Mouse (Mus musculus): ENCODE results near the gene Slc6a11. TPM values are rescaled to one million over a fixed set of nuclear protein-coding genes. Genes with fewer than 3 reads are reported as not detected.

The Slc6a11 gene
- total RNA-seq, 2 experiments from 2014 or later: not detected

DNA sequence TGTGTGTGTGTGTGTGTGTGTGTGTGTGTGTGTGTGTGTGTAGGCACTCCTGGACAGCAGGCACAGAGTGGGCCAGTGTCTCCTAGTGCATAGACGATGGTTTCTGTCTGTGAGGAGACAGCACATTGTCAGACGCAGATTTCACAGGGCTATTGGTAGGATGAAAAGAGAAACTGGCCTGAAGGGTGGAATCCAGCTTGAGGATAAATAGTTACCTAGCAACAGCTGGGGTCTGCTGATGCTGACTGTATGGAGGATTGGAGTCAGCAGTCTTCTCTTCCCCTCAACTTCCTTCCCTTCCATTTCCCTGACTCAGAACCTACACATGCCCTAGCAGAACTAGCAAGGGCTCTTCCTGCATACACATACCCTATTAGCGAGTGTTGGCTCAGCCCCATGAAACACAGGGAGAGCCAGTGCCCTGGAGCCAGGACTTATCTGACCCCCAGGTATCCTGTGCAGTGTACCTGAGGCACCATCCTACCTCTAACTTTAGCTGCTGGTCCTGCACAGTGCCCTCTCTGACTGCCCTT is 127.7 kb downstream of the Slc6a11 start:
- ATAC-seq (replicated peaks; ENCODE audit: low FRiP score, poor library complexity, severe bottlenecking): no peak

DNA sequence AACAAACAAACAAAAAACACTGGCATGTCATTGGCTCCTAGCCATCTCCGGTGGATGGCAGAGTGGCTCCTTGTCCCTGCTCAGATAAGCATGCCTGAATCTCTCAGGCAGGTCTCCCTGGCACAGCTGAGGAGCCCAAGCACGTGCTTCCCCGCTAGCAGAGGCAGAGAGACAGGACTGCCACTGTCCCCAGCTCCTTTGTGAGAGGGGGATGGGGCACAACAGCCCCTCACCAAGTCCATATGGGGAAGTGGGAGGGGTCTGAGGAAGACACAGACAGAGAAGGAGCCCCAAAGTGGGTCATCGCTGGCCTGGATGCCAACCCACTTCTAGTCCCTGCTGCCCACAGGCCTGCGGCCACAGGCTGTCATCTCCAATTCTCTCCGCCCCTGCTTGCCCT is 130.6 kb downstream of the Slc6a11 start:
- no peak for ATAC-seq (replicated peaks; ENCODE audit: low FRiP score, poor library complexity, severe bottlenecking)

DNA sequence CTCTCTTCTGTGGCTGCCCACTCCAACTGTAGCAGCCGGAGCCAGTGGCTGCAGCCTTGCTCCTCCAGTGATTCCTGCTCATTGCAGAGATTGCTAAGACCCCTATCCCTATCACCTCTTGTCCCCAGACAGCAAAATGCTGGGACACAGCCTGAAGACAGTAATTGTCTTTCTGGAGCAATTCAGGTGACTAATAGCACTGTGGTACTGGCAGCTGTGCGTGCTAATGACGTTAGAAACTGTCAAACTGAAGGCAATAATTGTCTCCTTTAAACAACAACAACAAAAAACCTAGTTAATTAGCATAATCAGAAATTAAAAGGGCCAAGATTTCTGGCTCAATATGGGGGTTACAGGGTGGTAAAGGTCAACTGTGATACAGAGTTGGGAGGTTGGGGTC is 133.0 kb downstream of the Slc6a11 start:
- no peak for ATAC-seq (replicated peaks; ENCODE audit: low FRiP score, poor library complexity, severe bottlenecking)

DNA sequence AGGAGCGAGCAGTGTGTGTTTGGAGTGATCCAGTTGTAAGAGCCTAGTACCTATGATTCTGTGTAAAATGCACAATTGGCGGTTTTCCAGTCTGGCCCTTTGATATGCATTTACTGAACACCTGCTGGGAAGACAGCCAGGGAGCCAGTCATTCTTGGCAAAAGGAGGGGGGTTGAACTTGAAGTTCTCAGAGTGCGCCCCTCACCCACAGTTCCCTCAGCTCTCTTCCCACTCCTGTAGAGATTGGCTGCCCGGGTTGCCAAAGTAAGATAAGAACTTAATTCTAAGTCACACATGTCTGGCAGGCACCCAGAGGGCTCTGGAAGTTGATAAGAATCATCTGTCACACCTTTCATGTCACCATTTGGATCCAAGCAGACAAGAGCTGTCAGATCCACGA is 133.4 kb downstream of the Slc6a11 start:
- ATAC-seq (replicated peaks; ENCODE audit: low FRiP score, poor library complexity, severe bottlenecking): no peak

DNA sequence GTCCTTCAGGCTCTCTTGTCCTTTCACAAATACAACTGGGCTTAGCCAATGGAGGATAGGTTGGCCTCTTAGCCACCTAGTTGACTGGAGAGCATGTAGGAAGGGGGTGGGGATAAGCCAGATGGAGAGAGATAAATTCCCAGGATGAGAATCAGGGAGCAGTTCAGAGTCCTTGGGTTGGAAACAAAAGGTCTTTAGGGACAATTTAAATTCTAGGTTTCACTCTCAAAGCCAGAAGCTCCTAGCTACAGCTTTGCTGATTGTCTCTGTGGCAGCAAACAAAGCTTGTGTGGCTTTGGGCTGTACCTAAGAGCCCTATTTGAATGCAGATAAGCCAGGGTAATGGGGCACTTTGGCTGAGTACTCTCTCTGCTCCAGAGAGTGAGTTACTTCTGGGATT is 135.2 kb downstream of the Slc6a11 start:
- no peak for ATAC-seq (replicated peaks; ENCODE audit: low FRiP score, poor library complexity, severe bottlenecking)

DNA sequence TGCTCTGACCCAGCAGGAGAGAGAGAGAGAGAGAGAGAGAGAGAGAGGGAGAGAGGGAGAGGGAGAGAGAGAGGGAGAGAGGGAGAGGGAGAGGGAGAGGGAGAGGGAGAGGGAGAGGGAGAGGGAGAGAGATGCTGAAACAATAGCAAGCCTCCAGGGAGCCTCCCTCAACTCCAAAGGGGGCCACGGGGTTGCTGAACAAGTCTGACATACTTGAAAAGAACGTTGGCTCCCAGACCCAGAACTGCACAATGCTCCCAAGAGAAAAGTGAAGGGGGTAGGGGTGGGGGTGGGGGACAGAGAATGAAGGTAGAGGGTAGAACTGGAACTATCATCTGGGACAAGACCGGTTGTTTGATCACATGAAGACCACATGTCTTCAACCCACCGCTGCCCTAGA is 136.9 kb downstream of the Slc6a11 start:
- ATAC-seq (replicated peaks; ENCODE audit: low FRiP score, poor library complexity, severe bottlenecking): no peak

DNA sequence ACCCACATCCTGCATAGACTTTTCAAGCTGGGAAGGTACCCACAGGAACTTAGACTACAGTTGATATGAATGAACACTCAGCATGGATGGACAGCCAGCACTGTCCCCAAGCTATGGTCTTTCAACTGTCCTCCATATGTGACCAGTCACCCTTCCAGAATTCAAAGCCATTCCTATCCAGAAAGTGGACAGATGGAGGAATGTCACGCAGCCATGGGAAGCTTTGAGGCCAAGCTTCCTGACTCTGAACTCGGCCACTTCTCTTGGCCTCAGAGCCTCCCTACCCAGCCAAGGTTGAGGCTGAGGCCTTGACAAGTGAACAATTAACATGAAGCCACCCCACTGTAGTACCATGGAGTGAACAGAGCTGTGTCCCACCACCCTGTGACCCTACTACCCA is 138.5 kb downstream of the Slc6a11 start:
- no peak for ATAC-seq (replicated peaks; ENCODE audit: low FRiP score, poor library complexity, severe bottlenecking)

DNA sequence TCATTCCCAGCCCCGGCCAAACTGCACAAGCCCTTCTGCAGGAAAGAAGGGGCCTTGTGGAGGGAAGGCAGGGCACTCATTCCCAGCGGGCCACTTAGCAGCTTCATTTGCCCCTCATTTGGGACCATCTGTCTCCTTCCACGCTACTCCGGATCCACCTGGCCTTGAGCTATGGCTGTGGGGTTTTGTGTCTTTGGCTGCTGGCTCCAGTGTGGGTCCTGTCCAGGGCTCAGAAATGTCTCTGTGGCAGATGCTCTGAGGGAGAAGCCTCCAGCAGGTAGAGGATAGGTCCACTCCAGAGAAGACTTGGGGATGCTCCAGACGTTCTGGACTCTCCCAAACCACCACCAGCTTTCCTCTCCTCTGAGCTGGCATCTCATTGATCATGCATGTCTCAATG is 139.8 kb downstream of the Slc6a11 start:
- no peak for ATAC-seq (replicated peaks; ENCODE audit: low FRiP score, poor library complexity, severe bottlenecking)

DNA sequence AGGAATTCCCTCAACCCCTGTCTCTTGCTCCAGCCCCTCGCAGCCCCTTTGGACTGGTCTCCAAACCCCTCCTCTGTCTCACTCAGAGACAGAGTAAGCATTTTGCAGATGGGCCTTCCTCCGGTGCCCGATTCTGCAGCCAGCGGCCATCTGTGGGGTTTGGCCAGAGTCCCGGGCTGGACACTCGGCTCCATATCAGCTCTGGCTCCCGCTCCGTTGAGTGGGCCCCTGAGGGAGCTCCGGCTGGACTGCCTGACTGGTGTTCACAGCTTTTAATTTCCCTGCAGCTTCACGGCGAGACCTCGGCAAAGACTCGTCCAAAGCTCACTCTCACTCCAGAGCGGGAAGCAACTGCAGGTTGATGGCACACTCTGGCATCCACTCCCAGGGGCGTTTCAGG is 141.2 kb downstream of the Slc6a11 start:
- no peak for ATAC-seq (replicated peaks; ENCODE audit: low FRiP score, poor library complexity, severe bottlenecking)

DNA sequence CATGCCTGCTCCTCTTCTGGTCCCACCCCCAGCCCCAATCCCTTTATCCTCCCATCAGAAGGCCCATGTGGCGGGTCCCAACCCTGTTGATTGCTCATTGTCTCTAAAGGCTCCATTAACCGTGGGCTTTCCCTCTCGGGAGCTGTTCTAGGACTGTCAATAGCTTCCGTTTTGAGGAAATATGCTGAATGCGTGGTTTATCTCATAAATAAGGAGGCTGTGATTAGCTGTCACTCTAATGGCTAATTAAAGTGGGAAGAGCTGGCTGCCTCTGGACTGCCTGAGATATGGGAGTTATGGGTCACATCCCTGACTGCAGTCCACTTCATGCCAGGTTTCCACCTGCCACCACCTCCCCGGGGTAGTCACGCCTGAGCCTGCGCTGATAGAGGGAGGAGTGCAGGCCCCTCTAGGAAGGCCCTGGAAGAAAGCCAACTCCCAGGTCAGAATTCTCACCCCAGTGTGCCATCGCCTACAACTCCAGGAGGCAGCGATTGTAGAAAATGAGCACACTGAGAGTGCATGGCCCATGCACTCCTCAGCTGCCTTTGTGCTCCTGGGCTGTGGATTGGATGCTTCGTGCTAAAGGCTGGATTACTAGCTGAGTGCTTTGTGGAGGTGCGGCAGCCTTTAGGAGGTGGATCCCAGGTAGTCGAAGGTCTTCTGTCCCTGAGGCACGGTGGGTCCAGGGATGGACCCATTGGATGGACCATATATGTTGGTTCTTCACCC is 143.1 kb downstream of the Slc6a11 start:
- no peak for ATAC-seq (replicated peaks; ENCODE audit: low FRiP score, poor library complexity, severe bottlenecking)

DNA sequence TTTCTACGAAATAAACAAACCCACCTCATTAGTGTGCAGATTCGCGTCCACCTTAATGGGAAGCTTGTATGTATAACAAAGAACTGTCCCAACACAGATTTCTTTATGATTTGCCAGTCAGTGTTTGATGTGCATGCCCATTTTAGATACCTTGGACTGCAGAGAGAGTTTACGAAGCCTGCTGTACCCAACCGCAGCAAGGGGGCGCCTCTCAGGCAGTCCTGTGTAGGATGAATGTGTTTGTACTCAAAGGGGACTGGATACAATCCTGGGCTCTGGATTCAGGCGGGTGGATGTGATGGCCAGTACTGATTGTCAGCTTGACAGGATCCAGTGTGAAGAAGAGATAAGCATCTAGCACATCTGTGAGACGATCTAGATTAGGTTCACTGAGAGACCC is 144.8 kb downstream of the Slc6a11 start:
- ATAC-seq (replicated peaks; ENCODE audit: low FRiP score, poor library complexity, severe bottlenecking): no peak

DNA sequence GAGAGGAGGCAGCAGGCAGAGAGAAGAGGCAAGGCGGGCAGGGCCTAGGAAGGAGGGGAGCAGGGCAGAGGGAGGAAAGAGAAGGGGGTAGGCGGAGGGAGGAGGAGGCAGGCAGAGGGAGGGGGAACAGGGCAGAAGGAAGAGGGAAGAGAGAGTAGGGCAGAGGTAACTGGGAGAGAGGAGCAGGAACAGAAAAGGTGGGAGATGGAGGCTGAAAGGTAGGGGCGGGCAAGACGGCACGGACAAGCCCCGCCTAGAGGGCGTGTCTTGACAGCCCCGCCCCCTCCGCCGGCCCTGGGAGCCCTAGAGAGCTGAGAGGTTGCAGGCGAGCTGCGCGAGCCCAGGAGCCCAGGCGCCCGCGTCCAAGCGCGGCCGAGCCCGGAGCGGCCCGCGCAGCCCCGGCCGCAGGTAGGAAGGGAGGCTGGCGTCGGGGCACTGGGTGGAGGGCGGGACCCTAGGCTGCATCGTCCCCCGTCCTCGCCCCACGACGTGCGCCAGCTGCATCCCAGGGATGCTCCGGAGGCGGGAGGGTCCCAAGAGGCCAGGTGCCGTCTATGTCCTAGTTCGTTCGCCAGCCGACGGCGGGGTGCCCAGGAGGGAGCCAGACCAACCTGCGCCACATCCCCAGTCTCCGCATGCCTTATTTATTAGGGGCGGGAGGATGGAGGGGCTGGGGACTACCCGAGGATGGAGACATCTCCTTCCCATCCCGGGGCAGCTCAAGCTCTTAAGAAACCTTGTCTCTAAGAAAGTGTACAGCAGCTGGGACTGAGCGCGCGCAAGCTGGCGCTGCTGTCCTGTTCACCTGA is 151.6 kb downstream of the Slc6a11 start, which contains the start of gene Slc6a1:
Gene Slc6a1, plus strand, starts transcription at position 167 of the 809 bp plus-strand sequence.
- ATAC-seq (replicated peaks; ENCODE audit: low FRiP score, poor library complexity, severe bottlenecking): no peak

DNA sequence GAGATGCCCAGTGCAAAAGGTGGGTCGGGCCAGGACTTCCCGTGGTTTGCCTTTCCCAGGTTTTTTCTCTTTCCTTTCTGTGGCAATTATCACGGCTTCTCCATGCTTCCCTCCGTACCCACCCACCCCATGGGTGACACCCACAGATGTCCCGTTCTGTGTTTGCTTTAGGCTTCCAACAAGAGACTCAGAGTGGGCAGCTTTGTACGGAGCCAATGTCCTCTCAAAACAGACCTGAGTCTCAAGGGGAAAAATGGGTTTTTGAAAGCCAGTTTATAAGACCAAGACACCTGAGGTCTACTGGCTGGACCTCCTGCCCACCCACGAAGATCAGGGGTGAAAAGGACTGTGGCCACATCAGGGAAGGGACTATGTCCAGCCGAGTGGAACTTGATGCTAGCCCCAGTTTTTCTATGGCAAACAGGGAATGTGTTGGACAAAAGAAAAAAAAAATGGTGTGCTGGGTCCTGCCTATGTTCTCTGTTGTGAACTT is 152.3 kb downstream of the Slc6a11 start:
- ATAC-seq (replicated peaks; ENCODE audit: low FRiP score, poor library complexity, severe bottlenecking): no peak

DNA sequence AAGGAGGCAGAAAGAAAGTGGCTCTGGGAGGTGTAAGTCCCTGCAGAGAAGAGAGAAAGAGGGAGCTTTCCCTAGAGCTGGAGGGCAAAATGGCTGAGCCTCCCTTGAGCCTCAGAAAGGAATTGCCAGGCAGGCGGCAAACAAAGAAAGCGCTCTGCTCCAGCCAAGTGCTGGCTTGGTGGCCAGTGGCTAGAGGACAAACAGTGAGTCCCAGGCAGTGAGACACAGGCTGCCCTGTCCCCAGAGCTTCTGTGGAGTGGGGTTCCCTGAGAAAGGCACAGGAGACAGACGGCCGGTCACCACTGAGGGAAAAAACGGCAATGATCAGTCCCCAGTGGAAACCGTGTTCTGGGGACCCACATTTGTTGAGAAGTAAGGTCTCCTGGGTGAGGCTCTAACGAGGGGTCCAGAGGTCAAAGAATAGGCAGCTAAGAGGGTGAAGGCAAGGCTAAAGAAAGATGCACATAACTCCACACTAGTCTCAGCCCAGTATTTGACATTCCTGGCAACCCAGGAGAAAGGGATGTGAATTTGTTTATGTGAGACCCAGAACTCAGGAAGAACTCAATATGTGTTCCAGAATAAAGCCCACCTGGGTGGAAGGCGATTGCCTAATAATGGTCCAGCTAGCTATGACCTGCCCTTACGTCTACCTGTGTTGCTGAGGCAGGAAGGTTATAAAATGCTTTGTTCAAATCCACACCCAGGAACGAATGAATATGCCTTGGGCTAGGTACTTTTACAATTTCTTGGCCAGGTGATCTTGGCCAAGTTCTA is 153.1 kb downstream of the Slc6a11 start:
- ATAC-seq (replicated peaks; ENCODE audit: low FRiP score, poor library complexity, severe bottlenecking): no peak

DNA sequence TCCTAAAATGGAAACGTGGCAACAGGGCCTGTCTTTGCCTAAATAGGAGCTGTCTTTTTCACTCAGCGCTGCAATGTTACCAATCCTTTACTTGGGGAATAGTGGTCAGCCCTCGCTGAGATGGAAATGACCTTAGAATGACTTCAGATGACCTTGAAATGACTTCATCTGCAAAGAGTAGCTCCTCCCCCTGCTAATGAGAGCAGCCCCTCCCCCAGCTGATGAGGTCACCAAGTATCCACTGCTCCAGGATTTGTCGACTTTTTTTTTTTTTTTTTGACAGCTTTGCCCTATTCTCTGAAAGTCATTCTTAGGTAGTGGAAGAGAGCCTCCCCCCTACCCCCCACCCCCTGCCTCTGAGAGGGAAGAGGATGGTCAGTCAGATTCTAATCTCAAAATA is 154.4 kb downstream of the Slc6a11 start:
- no peak for ATAC-seq (replicated peaks; ENCODE audit: low FRiP score, poor library complexity, severe bottlenecking)

DNA sequence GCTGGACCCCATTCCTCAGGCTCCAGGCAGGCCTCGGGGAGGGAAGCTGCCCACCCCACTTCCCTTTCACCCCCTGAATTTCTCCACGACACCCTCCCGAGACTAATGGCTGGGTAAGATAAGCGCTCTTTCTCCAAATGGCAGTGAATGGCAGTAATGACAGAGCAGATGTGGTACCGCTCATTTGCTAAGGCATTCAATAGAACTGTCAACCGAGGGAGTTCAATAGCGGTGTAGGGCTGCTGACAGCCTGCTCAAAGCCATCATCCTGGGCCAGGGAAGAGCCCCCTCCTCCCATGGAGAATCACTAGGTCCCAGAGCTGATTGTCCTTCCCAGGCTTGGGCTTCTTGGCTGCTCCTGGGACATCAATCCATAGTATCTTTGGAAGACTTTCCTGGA is 158.1 kb downstream of the Slc6a11 start:
- ATAC-seq (replicated peaks; ENCODE audit: low FRiP score, poor library complexity, severe bottlenecking): no peak

DNA sequence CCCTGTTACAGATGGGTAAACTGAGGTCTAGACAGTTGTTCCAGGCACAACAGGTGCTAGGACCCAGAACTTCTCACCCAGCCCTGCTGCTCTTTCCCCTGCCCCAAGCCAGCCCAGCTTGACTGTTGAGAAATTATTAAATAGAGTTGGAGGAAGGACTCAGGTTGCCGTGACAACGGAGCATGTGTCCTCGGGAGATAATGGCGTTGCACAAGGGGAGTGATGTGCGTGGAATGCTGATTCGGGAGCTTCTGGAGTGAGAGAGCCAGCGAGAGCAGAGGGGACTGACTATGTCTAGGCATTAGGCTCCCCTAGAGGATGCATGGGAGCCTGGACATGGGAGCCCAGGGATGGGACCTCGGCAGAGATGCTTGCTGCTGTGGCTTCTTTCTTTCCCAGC is 159.1 kb downstream of the Slc6a11 start:
- ATAC-seq (replicated peaks; ENCODE audit: low FRiP score, poor library complexity, severe bottlenecking): no peak

DNA sequence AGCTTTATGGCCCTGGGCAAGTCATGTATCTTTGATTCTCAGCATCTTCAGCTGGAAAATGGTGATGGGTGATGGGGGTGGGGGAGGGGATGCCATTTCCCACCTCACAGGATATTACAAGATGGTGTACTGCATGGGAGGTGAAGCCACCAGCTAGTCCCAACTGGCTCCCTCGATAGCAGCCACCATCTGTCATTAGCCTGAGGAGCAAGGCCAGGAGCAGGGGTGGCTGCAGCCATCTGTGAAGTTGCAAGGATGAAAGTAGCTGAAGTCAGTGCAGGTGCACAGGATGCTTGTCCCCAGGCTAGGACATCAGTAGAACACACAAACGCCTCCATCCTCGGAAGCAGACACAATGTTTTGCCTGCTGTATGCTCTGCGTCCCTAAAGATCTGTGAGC is 159.9 kb downstream of the Slc6a11 start:
- no peak for ATAC-seq (replicated peaks; ENCODE audit: low FRiP score, poor library complexity, severe bottlenecking)

DNA sequence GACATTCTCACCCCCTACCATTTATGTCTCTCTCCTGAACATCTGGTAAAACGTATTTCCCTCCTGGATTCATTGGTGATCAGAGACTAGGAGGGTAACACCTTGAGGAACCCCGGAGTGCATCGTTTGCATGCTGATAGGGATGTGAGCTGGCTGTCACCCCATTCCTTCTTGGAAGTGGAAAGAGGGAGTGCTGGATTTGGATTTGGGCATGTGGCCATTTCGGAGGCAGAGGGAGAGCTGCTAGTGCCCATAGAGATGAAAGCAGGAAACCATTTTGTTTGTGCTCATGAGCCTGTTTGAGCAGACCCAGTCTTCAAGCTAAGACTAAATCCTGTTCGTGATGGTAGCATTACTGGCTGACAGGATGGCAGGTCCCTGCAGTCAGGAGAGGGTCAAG is 160.4 kb downstream of the Slc6a11 start:
- no peak for ATAC-seq (replicated peaks; ENCODE audit: low FRiP score, poor library complexity, severe bottlenecking)

DNA sequence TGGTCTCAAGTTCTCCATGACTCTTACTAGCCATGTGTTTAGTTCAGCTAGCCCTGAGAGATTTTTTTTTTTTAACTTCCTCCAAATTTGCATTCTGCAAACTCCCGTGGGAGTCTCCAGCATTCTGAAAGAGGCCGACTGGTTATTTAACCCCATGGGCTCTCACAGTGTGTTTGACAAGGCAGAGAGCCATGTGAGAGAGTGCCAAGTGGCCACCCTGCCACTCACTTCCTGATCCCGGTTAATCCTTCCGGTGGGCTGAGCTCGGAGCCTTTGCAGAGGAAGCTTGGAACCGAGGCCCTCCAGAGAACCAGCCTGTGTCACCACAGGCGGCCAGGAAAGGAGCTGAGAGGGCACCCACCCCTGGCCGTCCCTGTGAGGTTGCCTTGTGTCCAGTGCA is 162.5 kb downstream of the Slc6a11 start:
- no peak for ATAC-seq (replicated peaks; ENCODE audit: low FRiP score, poor library complexity, severe bottlenecking)

Data from erythroblast, adult 5-6 weeks (primary cell).